Mouse (Mus musculus) liver, embryonic 11.5 days (tissue): ENCODE measurements around the gene Lrtm1. TPM values are rescaled to one million over a fixed set of nuclear protein-coding genes. Genes with fewer than 3 reads are reported as not detected.

Source experiments
- ATAC-seq: fragments of 200-750 bp; cut with Nextera tagmentation; replicated peaks from 2 replicates; pipeline ENCODE4 v1.8.0; 2017; ENCODE audit warnings: moderate number of reproducible peaks, mild to moderate bottlenecking, moderate TSS enrichment, moderate library complexity; ENCODE audit not compliant: low FRiP score
- DNase-seq: peaks from one replicate; pipeline ENCODE4 v3.0.0-alpha.2; 2017; ENCODE audit warnings: low spot score
- H3K27ac ChIP-seq: fragments of 300-500 bp; sonication (generic); 2 replicates; pipeline ENCODE4 v1.5.1; 2014; ENCODE audit warnings: mild to moderate bottlenecking, low read depth, low read length, control low read depth
- H3K27me3 ChIP-seq: fragments of 300-500 bp; sonication (generic); replicated peaks from 2 replicates; pipeline ENCODE4 v1.6.1; 2014; ENCODE audit warnings: low read length, mixed read lengths; ENCODE audit not compliant: control insufficient read depth, insufficient read depth
- H3K36me3 ChIP-seq: fragments of 300-500 bp; sonication (generic); 2 replicates; pipeline ENCODE4 v1.6.1; 2014; ENCODE audit warnings: mild to moderate bottlenecking, low read length, moderate library complexity, mixed read lengths; ENCODE audit not compliant: control insufficient read depth, insufficient read depth
- H3K4me1 ChIP-seq: fragments of 300-500 bp; sonication (generic); replicated peaks from 2 replicates; pipeline ENCODE4 v1.6.1; 2014; ENCODE audit warnings: low read length, mixed read lengths; ENCODE audit not compliant: control insufficient read depth, insufficient read depth
- H3K4me2 ChIP-seq: fragments of 300-500 bp; sonication (generic); 2 replicates; pipeline ENCODE4 v1.6.1; 2014; ENCODE audit warnings: mild to moderate bottlenecking, control low read depth, moderate library complexity
- H3K4me3 ChIP-seq: fragments of 300-500 bp; sonication (generic); 2 replicates; pipeline ENCODE4 v1.5.1; 2014; ENCODE audit warnings: low read depth, low read length, control low read depth
- H3K9ac ChIP-seq: fragments of 300-500 bp; sonication (generic); 2 replicates; pipeline ENCODE4 v1.6.1; 2014; ENCODE audit warnings: low read depth, low read length, control low read depth
- H3K9me3 ChIP-seq: fragments of 300-500 bp; sonication (generic); 2 replicates; pipeline ENCODE4 v1.6.1; 2016; ENCODE audit warnings: low read length, inconsistent platforms, mixed read lengths; ENCODE audit not compliant: control insufficient read depth
- WGBS: fragments of 180-500 bp; shearing (Covaris S2); extraction: QIAGEN DNeasy Blood & Tissue Kit; methylation state at CpG from one replicate; pipeline ENCODE4 v1.1.7; 2014; 5-methylcytosine and 5-hydroxymethylcytosine counted together
- polyA plus RNA-seq: library from polyadenylated mRNA; unstranded; fragments of >200 nt; fragmentation: Nextera tagmentation; extraction: Ambion mirVana; gene quantifications from 2 replicates; pipeline ENCODE4 v1.2.1, GENCODE M21; 2014

Gene Lrtm1
- polyA plus RNA-seq, 1 experiment from 2014 or later = not detected

DNA sequence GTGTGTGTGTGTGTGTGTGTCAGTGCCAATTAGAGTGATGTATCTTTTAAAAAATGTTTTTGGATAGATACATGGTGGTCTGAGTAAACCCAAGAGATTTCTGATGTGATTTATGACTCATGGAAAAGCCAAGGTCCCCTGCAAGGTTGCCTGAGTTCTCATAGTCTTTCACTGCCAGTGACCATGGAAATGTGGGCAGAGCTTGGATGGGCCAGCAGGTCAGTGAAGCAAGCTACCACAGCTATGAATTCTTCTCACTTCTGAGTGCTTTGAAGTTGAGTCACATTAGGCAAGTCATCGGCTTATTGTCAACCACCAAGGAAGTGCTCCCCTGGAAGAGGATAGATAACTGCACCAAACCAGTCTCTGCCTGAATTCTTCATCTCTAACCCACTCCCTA is 64.2 kb downstream of the Lrtm1 start:
- H3K9me3 ChIP-seq = no peaks in the 10 kb centered on the region
- DNase-seq = no peak
- 71% methylated on average over 1 of the region's 1 CpGs for WGBS
- H3K27ac ChIP-seq = no peak overlapping the region
- no peaks in the 10 kb centered on the region for H3K27me3 ChIP-seq
- H3K4me3 ChIP-seq = no peak overlapping the region
- no peaks in the 10 kb centered on the region for H3K4me1 ChIP-seq
- no peak overlapping the region for H3K9ac ChIP-seq
- H3K4me2 ChIP-seq = no peak overlapping the region
- ATAC-seq = no peak
- H3K36me3 ChIP-seq = no peaks in the 10 kb centered on the region
